Mouse (Mus musculus) skeletal muscle tissue, adult 2 months (tissue): ENCODE results near the gene H2-DMa.

Experiments used
- DNase-seq: peaks from one replicate; pipeline ENCODE4 v3.0.0-alpha.2; 2012; ENCODE audit warnings: low read depth, low spot score

The H2-DMa gene

DNA sequence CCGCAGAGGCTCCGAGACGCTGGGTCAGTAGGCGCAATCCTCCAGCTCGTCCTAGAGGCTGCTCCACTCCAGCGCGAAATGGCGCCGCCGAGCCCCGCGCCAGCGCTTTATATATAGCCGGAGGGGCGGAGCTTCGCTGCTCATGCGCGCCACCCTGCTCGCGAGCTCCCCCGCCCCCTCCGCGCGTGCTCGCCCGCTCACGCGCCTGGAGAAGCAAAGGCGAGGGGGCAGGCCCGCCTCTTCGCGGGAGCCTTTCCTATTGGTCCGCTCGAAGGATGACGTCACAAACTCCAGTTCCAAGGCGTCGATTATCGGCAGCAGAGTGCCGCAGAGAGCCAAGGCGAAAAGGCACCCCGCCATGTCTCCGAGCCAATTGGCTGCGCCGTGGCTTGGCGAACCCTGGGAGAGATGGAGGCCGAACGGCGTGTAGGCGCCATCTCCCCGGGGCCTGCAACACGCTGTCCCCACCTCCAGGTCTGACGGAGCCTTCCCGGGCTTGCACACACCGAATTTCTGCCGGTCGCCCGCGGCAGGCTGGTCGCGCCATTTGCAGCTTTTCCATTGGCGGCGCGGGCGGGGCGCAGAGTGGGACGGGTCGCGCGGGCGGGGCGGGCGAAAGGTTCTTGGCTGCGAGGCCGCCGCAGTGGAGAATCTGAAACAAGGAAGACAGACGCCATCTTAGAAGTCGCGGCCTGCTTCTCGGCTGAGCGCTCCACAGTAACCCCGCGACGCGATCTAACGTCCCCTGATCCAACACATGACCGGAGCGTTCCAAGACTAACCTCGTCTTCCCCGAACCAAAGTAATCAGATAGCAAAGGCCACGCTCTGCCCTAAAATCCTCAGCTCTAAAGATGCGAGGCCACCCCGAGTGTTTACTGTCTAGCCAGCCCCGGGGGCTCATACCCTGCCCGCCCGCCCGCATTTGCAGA lies at the start of gene H2-DMa:
H2-DMa (plus strand) TSS at position 293 of the 931 bp plus-strand sequence.
- DNase-seq: peak; percentile 100

DNA sequence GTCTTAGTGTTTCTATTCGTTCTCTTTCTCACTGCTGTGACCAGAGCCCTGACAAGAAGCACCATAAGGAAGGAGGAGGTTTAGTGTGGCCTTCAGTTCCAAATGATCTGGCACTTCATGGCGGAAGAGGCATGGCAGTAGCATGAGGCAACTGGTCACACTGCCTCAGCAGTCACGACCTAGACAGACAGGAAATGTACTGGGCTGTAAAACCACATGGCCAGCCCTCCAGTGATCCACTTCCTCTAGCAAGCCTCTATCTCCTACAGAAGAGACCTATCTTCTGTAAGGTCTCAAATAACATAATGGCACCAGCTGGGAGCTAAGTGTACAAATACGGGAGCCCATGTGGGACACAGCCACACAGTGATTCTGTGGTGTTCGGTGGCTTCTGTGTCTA lies 47.2 kb upstream of the H2-DMa start:
- DNase-seq: no peak

DNA sequence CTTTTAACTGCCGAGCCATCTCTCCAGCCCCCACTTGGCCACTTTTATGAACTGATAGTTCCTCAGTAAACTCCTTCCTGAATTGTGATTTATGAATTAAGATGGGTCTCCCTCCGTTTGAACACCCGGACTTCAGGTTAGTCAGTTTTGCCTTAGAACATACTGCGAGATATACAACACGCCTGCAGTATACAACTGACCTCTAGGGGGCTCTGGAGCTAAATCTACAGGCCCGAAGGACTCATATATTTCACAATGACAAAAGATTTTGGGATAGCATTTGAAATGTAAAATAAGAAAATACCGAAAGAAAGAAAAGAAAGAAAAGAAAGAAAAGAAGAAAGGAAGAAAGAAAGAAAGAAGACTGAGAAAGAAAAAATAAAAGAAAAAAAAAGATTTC lies 44.1 kb upstream of the H2-DMa start:
- no peak for DNase-seq

DNA sequence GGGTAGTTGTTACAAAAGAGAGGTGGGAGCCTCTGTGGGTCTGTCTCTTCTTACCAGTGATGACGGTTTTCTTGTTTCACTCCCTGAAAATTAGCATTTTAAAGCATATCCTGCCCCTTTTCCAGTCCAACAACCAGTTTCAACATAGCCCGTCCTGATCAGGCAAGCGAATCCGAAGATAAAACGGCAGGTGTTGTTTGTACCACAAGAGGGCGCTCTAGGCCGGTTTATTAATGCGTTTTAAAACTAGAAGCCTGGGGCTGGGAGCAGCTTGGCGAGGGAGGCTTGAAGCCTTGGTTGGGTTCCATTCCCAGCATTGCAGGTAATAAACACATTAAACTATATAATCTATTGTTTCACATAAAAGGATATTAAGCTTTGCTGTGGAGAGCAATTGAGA lies 41.8 kb upstream of the H2-DMa start:
- DNase-seq: peak; percentile 54

DNA sequence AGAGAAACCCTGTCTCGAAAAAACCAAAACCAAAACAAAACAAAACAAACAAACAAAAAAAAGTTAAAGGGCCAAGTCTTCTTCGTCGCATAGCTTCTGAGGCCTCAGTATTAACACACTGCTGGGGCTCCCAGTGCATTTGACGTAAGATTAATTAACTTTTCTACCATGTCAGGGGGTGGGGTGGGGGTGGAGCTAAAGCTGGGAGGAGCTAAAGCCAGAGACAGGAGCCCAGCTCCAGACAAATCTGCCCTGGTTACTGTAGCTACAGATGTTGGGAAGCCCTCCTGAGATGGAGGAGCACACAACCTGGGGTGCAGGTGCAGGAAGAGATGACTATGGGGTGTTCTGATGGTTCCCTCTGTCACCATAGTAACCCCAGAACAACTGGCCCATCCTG lies 41.2 kb upstream of the H2-DMa start:
- DNase-seq: no peak

DNA sequence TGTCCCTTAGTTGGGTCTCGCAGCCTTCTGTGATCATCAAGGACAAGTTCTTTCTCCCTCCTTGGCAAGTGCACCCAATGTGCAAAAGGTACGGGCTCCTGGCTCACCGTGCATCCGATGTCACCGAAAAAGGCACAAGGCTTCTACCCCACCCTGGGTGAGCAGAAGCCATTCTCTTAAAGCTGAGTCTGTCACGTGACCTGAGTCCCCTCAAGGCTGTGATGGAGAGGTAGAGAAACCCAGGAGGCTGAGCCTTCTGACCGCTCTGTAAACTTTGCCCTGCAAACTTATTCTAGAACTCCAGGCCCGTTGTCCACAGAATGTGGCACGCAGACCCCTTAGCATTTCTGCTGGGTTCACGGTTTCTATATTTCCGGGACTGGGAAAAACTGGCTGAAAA lies 40.3 kb upstream of the H2-DMa start:
- no peak for DNase-seq

DNA sequence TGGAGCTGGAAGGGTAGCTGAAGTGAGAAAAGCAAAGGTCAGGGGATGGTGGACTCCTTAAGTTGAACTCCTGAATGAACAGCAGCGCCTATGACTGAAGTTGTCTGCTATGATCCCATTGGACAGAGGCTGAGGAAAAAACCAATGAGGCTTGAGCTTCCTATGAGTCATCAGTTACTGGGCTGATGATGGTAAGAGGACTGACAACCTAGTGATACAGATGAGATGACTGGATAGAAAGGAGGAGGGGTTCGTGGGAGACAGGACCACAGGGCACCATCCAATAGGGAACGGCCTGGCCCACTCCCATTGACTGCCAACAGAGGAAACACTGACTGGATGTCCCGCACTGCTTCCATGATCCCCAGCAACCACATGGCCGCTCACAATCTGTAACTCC lies 39.7 kb upstream of the H2-DMa start:
- peak; percentile 63 for DNase-seq

DNA sequence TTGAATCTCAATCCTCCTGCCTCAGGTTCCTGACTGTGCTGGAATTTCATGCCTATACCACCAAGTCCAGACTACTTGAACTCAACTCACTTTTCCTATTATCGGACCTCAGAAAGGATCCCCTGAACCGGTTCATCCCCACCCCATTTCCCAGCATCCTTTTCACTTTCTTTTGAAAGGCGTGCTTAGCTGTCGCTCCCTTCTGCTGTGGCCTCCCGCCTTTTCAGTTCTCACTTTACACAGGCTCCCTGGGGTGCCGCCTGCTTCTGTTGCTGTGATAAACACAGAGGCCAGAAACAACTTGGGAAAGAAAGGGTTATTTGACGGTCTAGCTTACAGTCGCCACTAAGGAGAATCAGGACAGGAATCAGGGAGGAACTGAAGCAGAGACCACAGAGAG lies 36.2 kb upstream of the H2-DMa start:
- no peak for DNase-seq

DNA sequence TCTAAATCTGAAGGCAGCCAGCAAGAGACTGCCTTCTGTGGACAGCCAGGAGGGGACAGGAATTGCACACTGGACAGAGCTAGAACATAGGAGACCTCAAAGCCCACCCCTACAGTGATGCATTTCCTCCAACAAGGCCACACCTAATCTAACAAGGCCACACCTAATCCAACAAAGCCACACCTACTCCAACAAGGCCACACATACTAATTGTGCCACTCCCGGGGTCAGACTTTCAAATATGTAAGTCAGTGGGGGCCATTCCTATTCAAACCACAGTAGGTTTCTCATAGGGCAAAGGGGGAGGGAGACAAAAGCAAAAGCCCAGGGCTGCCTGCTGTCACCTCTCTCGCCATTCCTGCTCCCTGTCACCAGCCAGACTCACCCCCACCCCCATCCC lies 32.0 kb upstream of the H2-DMa start:
- no peak for DNase-seq

DNA sequence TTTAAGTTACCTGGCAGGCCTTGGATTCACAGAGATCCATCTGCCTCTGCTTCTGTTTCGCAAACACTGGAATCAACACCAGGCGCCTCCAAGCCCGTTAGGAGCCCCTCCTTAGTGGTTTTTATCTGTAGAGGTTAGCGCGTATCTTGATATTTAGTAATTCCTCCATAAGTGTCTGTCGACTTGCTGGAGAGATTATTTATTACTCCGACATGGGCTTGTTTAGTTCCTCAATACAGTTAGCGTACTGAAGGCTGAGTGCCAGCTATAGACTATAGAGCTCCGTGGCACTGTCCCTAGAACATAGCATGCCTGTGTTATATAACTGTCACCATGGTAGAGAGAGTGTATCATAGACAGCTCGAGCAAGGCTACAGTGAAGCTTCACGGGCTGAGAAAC lies 31.2 kb upstream of the H2-DMa start:
- no peak for DNase-seq

DNA sequence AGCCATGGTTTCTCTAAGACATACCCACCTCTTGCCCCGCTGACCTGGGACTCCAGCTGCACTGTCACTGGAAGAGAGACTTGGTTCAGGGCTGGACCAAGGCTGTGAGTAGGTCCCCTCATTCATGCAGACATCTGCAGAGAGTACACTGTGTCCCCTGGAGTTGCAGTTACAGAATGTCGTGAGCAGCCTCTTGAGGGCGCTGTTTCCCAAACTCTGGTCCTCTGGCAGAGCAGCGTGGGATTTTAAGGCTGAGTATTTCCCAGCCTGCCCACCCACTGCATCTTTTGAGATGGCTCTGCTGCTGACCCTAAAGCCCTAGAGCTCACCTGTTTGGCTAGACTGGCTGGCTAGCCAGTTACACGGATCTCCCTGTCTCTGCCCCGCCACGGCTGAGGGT lies 28.4 kb upstream of the H2-DMa start:
- DNase-seq: no peak

DNA sequence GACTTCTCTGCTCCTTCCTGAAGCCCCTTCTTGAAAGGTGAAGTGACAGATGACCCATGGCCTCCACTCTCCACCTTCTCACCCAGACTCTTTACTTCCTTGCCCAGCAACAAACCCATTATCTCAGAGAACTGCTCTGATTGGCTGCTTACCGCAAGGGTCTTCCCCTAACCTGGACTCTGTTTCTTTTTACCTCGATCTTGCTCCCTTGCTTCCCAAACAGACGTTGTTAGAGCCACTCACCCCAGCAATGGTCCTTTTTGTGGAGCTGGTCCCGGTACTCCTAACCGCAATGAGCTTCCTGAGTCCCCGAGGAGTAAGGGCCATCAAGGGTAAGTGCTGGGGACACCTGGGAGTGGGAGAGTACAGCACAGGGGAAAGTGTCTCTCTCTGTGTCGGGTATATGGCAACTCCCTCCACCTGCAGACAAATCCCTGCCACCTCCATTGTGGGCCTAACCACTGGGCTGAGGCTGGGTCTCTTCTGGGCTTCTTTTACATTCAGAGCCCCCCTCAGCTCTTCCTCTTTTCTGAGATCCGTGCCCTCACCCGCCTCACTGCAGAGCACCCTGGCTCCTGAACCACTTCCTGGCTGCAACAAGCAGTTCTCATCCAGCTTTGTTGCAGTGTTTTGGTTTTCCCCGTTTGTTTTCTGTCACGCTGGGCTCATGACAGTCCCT lies 27.0 kb upstream of the H2-DMa start, which contains the start of gene H2-Oa:
H2-Oa (plus strand) TSS at position 144 of the 679 bp plus-strand sequence.
- no peak for DNase-seq

DNA sequence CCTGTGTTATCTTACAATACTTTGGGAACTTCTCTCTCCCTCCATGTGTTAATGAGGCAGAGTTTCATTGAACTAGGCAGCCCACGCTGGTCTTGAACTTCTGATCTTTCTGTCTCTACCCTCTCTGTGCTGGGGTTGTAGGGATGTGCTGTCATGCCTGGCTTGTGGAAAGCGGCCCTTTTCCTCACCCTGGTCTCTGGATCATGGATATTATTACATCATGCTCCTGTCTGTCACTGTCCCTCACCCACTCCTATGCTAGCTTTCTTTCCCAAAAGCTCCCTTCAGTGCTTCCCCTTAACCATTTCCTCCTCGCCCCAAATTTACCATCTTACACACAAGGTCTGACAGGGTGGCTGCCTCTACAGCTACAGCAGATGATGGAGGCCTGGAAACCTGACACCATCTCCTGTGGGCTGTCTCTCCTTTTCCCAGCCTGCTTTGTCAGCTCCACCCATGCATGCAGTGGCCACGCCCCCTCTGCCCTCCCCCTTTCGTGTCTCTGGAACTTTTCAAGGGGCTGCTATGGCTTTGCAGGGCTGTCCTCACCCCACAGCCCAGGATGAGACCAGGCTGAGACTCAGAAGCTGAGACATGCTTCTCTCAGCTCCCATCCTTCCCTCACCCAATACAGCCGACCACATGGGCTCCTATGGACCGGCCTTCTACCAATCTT lies 26.0 kb upstream of the H2-DMa start:
- no peak for DNase-seq

DNA sequence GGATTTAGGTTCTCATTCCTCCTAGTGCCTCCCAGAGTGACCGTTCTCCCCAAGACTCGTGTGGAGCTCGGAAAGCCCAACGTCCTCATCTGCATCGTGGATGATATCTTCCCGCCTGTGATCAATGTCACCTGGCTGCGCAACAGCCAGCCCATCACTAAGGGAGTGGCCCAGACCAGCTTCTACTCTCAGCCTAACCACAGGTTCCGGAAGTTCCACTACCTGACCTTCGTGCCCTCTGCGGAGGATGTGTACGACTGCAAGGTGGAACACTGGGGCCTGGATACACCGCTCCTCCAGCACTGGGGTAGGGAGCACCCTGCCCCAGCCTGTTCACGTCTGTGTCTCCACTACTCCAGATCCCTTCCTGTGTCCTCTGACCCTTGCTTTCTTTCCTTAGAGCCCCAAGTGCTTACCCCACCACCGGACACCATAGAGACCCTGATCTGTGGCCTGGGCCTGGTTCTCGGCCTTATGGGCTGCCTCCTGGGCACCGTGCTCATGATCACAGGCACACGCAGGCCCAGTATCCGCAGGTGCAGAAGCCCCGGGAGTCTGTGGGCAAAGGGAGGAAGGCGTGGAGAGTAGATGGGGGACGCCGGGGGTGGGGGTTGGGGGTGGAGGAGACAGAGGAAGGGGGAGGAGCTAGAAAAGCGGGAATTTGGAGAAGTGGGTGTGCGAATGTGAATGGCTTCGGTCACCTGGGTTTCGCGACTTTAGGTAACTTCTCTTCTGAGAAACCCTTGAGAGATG lies 24.9 kb upstream of the H2-DMa start:
- DNase-seq: no peak

DNA sequence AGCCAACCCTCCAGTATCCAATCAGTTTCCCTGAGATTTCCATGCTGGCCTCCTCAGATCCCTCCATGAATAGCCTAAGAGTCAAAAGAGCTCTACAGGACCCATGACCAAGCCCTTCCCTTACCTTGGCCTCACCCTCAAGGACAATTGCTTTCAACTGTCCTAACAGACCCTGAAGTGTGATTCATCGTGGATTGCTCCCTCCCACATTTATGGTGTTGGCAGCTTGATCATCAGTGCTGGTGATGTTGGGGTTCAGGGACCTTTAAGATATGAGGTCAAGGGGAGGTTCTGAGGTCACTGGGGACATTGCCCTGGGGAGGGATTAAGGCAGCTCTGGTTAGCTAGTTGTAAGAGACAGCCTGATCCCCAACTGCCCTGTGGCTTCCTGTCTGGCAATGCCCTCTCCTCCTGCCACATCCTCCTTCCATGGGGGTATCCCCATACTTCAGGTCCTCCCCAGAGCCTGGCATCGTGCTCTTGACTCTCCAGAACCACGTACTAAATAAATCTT lies 22.8 kb upstream of the H2-DMa start:
- no peak for DNase-seq

DNA sequence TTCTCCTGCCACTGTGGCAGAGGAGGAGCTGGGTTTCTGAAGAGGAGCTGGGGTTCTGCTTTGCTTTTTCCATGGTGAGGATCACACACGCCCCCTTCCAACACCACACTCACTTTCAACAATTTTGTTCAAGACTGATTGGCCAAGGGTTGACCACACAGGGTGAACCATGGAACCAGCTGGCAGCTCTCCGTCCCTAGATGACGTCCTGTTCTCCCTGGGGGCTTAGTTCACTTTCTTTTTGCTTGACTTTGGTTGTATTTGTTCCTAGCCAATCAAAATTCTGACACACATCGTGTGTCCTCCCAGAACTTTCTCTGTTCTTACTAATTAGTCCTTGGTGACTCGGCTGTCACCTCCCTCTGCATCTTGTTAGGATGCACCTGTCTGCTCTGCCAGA lies 22.1 kb upstream of the H2-DMa start:
- DNase-seq: no peak

DNA sequence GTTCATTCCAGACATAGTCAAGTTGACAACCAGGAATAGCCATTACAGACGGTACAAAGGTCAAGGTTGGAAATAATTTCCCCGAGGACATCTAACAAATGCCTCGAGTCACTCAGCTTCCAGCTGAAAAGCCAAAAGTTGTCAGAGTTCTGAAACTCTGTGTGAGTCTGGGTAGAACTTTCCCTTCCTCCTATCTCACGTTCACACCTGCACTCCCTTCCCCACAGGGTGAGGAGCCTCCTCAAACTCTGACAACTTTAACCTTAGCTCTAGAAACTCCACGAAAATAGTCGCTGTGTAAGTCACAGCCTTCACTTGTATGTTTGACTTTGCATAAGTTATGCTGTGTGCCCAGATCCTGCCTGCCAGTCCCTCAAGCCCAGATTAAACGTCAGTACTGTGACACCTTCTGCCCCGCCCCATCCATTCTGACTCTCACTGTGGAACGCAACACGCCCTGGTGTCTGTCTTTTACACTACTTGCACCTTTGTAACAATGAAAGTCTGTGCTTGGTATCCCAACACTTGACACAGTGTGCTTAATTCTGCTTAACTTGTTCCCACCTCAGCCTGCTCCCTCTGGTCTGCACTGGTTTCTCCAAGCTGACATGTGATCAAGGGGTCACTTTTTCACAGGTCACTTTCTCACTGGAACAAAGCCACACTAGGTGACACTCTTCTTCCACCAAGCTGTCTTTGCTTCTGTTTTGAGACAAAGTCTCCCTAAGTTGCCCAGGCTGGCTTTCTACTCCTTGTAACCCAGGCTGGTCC lies 20.4 kb upstream of the H2-DMa start:
- DNase-seq: no peak

DNA sequence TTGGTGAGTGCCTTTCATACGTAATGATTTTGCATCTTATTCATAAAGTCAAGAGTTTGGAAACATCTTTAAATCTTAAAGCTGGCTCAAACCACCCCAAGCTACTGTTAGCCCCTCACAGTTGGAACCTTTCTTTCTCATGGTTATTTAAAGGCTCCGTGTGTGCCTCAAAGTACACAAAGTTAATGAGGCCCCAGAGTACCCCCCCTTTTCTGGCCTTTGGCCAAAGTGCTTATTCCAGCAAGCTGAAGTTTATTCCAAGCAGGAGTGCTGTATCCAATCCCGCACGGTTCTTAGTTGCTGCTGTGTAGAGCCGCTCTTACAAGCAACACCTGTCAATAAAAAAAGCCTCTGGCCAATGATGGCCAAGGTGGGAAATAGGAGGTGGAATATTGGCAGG lies 19.8 kb upstream of the H2-DMa start:
- no peak for DNase-seq

DNA sequence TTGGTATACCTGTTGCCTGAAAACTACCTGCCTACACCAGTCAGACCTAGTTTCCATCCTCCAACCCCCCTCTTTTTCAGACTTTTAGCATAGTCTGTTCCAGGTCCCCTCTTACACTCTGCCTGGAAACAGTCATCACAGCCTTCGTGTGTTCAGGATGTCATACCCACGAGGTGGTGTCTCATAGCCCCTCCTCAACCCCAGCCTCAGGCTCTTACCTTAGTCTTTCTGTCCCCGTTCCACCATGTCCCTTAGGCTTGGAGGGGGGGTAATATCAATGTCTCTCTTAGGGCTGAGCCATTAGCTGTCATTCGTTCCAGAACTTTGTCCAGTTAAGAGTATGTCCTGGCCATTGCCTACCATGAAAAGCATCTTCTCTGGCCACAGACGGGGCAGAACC lies 18.2 kb upstream of the H2-DMa start:
- DNase-seq: no peak

DNA sequence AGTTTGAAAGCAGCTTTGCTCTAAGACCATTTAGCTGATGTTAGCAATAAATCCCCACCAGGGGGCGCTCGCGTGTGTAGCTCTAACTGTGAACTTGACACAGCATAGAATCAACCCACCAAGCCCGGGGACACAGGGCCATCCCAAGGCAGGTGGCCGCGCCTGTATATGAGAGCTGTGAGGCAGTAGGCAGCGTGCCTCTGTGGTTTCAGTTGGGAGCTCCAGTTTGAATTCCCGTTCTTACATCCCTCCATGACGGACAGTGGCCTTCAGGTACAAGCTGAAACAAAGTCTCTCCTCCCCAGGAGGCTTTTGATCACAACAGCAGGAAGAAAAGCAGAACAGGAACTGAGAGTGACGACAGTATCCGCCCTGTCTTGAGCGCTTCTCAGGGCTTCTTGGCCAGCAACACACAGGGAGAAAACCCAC lies 17.7 kb upstream of the H2-DMa start:
- DNase-seq: peak; percentile 81

DNA sequence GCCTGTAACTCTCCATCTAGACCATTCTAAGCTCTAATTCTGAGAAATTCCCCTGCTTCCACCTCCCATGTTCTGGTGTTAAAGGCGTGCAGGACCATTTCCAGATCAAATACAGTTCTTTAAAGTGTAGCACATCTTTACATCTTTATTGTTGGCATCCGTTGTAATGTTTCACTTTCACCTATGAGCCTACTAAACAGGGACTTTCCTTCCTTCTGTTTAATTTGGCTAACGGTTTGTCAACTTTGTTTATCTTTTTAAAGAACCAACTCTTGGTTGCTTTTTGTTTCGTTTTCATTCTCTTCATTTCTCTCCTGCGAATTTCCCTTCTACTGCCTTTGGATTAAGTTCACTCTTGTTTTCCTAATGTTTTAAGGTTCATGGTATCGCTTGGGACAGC lies 16.5 kb upstream of the H2-DMa start:
- DNase-seq: no peak
